Mouse (Mus musculus): ENCODE measurements at regions not wholly inside any gene's neighbourhood (a gene's known extent, or its start where the extent isn't known, plus 50 kb on each side); places are given as distances from the start of the nearest gene placed in this dataset. TPM values are rescaled to one million over a fixed set of nuclear protein-coding genes. Genes with fewer than 3 reads are reported as not detected.

DNA sequence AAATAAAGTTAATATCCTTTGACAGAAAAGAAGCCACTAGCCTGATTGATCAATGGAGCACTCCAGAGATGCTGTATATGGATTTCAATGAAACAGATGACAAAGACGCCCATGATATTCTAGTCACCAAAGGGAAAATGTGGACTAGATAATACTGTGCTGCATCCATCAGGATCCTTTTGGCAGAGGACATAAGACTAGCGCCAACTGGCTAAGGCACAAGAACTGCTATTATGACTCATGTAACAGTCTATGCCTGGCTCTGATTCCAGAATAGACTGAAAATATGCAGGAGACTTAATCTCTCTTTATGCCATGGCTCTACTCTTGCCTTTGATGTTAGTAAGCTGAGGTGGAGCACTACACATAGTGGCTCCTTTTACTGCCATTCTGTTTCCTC lies 128.7 kb upstream of the Tenm2 start:
- no peaks in the 10 kb centered on the region for H3K27me3 ChIP-seq
- ATAC-seq (ENCODE audit: low FRiP score) = no peak
- 94% methylated on average over 2 of the region's 2 CpGs for WGBS

DNA sequence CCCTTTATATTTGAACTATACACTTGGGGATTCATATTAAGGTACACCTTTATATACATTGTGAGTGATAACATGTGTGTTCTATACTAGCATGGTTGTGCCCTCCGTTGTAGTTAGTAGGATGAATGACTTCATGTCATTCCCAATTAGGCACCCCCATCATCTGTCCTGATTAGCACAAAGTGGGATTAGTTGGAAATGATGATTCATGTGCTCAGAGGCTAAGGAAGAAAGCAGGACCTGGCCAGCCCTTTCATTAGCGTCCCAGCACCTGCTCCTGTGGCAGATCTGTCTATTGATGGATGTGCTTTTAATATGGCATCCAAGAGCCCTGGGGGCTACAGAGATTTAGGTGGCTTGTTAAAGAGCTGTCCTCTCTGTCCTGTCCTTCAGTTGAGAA lies 119.3 kb upstream of the Tenm2 start:
- H3K36me3 ChIP-seq (replicated peaks) = no peaks in the 10 kb centered on the region
- H3K27ac ChIP-seq = no peak overlapping the region
- WGBS = 41% methylated on average over 2 of the region's 2 CpGs
- H3K9ac ChIP-seq = no peak overlapping the region
- no peaks in the 10 kb centered on the region for H3K27me3 ChIP-seq
- no peaks in the 10 kb centered on the region for H3K4me1 ChIP-seq
- H3K9me3 ChIP-seq = no peaks in the 10 kb centered on the region
- H3K4me3 ChIP-seq (replicated peaks) = no peak overlapping the region
- ATAC-seq (ENCODE audit: low FRiP score) = no peak
- no peak overlapping the region for H3K4me2 ChIP-seq

More for the DNA sequence above, 128.7 kb upstream of the Tenm2 start:
- Histone ChIP-seq H3K4me1 (no peaks in the 10 kb centered on the region), H3K4me3 (replicated peaks) (no peak overlapping the region), H3K36me3 (replicated peaks) (no peaks in the 10 kb centered on the region), H3K27ac (no peak overlapping the region), H3K4me2 (no peak overlapping the region), H3K9me3 (no peaks in the 10 kb centered on the region), H3K9ac (no peak overlapping the region)

DNA sequence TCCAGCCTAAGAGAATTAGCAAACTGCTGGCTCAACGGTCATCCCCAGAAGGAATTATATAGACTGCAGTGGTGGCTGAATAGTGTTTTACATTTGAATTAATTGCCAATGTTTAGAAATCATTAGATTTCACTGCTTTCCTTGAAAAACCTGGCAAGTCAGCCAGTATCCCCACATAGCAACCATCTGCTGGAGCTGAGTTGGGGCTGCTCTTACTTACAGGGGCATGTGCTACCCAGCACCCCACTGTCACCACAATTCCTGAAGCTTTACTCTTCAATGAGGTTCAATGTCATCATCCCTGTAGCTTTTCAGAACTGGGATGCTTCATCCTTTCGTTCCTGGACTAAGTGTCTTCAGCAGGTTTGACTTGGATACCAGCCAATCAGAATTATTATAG lies 73.9 kb upstream of the Tenm2 start:
- Histone ChIP-seq H3K4me2 (no peak overlapping the region), H3K27me3 (no peaks in the 10 kb centered on the region), H3K36me3 (replicated peaks) (no peaks in the 10 kb centered on the region), H3K27ac (no peak overlapping the region), H3K4me1 (no peaks in the 10 kb centered on the region), H3K9me3 (no peaks in the 10 kb centered on the region), H3K9ac (no peak overlapping the region), H3K4me3 (replicated peaks) (no peak overlapping the region)
- ATAC-seq (ENCODE audit: low FRiP score) = no peak
- WGBS = 74% methylated on average over 2 of the region's 2 CpGs

DNA sequence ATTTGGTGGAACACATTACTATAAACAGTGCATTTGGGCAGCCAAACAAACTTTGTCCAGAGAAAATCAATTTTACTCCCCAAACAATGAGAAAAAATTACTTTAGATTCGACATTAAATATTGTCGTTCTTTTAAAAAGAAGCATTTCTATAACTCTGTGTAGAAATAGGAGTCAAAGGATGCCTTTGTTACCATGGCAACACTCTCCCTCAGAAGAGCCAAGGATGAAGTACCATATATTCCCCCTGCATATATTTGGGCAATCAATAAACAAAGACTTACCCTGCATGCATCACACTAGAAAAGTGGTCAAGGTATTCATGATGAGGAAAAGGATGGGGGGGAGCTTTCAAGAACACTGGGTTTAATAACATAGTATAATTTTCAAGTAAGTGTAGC lies 70.9 kb upstream of the Tenm2 start:
- no peaks in the 10 kb centered on the region for H3K36me3 ChIP-seq (replicated peaks)
- no peak overlapping the region for H3K4me2 ChIP-seq
- no peaks in the 10 kb centered on the region for H3K27me3 ChIP-seq
- ATAC-seq (ENCODE audit: low FRiP score) = no peak
- no peak overlapping the region for H3K4me3 ChIP-seq (replicated peaks)
- H3K27ac ChIP-seq = no peak overlapping the region
- 83% methylated on average over 2 of the region's 2 CpGs for WGBS
- H3K9ac ChIP-seq = no peak overlapping the region
- H3K4me1 ChIP-seq = no peaks in the 10 kb centered on the region
- H3K9me3 ChIP-seq = no peaks in the 10 kb centered on the region

Small RNA genes in the stretch of these regions (microRNA-seq; reads per million reads assigned to microRNA genes)
- not detected for gene Gm25693
